Mouse (Mus musculus): ENCODE data around the gene Chrna4. TPM values are rescaled to one million over a fixed set of nuclear protein-coding genes. Genes with fewer than 3 reads are reported as not detected.

Gene Chrna4
- 41.2 and 44.2 TPM in 2 replicates for polyA plus RNA-seq (2014; fragmentation: Nextera tagmentation; extraction: Ambion mirVana)

DNA sequence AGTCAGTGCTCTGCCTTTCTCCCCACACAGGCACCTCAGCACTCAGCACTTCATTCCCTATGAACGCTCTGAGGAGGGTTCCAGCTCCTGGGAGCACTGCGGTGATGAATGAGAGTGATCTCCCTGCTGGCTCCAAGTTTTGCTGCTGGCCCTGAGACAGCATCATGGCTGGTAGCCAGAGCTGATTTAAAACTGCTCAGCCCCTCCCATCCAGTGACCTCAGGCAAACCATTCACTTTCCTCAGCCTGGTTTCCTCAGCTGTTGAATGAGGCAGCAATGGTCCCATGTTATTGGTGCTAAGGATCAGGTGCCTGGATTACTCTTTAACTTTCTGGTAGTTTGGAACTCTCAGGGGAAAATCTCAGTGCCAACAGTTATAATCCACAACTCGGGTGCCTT, at the start of gene Chrna4:
Chrna4 (minus strand) TSS at position 110 of the 400 bp plus-strand sequence.
- Histone ChIP-seq H3K9me3 (ENCODE audit: control insufficient read depth, low read length) (no peaks in the 10 kb centered on the region), H3K27me3 (ENCODE audit: control insufficient read depth, insufficient read depth, low read length) (peaks cover 15% of the 10 kb centered on the region), H3K36me3 (ENCODE audit: control insufficient read depth, insufficient read depth, low read length) (no peaks in the 10 kb centered on the region), H3K4me1 (ENCODE audit: control insufficient read depth, insufficient read depth, low read length) (peaks cover 33% of the 10 kb centered on the region), H3K9ac (ENCODE audit: low read length) (peak within 1 kb of the TSS; percentile 31; the same call in 1 of the 2 replicates), H3K27ac (ENCODE audit: low read depth, low read length) (peak within 1 kb of the TSS; percentile 58), H3K4me2 (no peak within 1 kb of the TSS), H3K4me3 (ENCODE audit: low read depth, low read length) (no peak within 1 kb of the TSS)
- 54% methylated on average over 3 of the region's 3 CpGs for WGBS
- no peak for DNase-seq (ENCODE audit: low spot score, missing footprints)
- no peak for ATAC-seq (ENCODE audit: low FRiP score)

- ATAC-seq (ENCODE audit: low FRiP score) (no peak), DNase-seq (ENCODE audit: low spot score, missing footprints) (peak; percentile 19)
- H3K9ac ChIP-seq (ENCODE audit: low read length): no peak overlapping the region
- no peaks in the 10 kb centered on the region for H3K36me3 ChIP-seq (ENCODE audit: control insufficient read depth, insufficient read depth, low read length)
- no peaks in the 10 kb centered on the region for H3K27me3 ChIP-seq (ENCODE audit: control insufficient read depth, insufficient read depth, low read length)
- H3K9me3 ChIP-seq (ENCODE audit: control insufficient read depth, low read length): no peaks in the 10 kb centered on the region
- no peak overlapping the region for H3K4me3 ChIP-seq (ENCODE audit: low read depth, low read length)
- 81% methylated on average over 3 of the region's 3 CpGs for WGBS
- no peak overlapping the region for H3K4me2 ChIP-seq
- H3K4me1 ChIP-seq (ENCODE audit: control insufficient read depth, insufficient read depth, low read length): no peaks in the 10 kb centered on the region
- H3K27ac ChIP-seq (ENCODE audit: low read depth, low read length): no peak overlapping the region
Observed at GRCm38 (mm10) chr2:181090123-181090522, 46.8 kb upstream of the Chrna4 start.

- no peaks in the 10 kb centered on the region for H3K4me1 ChIP-seq (ENCODE audit: control insufficient read depth, insufficient read depth, low read length)
- 69% methylated on average over 8 of the region's 8 CpGs for WGBS
- DNase-seq (ENCODE audit: low spot score, missing footprints): no peak
- H3K9ac ChIP-seq (ENCODE audit: low read length): no peak overlapping the region
- no peaks in the 10 kb centered on the region for H3K9me3 ChIP-seq (ENCODE audit: control insufficient read depth, low read length)
- H3K4me2 ChIP-seq: no peak overlapping the region
- ATAC-seq (ENCODE audit: low FRiP score): no peak; the same call in 1 of the 2 replicates
- H3K27me3 ChIP-seq (ENCODE audit: control insufficient read depth, insufficient read depth, low read length): no peaks in the 10 kb centered on the region
- no peak overlapping the region for H3K27ac ChIP-seq (ENCODE audit: low read depth, low read length)
- H3K4me3 ChIP-seq (ENCODE audit: low read depth, low read length): no peak overlapping the region
- no peaks in the 10 kb centered on the region for H3K36me3 ChIP-seq (ENCODE audit: control insufficient read depth, insufficient read depth, low read length)
Observed at GRCm38 (mm10) chr2:181084997-181085396, 41.7 kb upstream of the Chrna4 start.

- H3K4me1 ChIP-seq (ENCODE audit: control insufficient read depth, insufficient read depth, low read length): no peaks in the 10 kb centered on the region
- peak; percentile 62 for DNase-seq (ENCODE audit: low spot score, missing footprints)
Observed at GRCm38 (mm10) chr2:181083945-181084344, 40.6 kb upstream of the Chrna4 start.

GRCm38 (mm10) chr2:181080886-181081285, 37.5 kb upstream of the Chrna4 start:
- Histone ChIP-seq H3K9me3 (ENCODE audit: control insufficient read depth, low read length) (no peaks in the 10 kb centered on the region), H3K4me3 (ENCODE audit: low read depth, low read length) (no peak overlapping the region), H3K9ac (ENCODE audit: low read length) (no peak overlapping the region), H3K36me3 (ENCODE audit: control insufficient read depth, insufficient read depth, low read length) (no peaks in the 10 kb centered on the region), H3K27me3 (ENCODE audit: control insufficient read depth, insufficient read depth, low read length) (no peaks in the 10 kb centered on the region), H3K4me2 (no peak overlapping the region), H3K4me1 (ENCODE audit: control insufficient read depth, insufficient read depth, low read length) (no peaks in the 10 kb centered on the region), H3K27ac (ENCODE audit: low read depth, low read length) (no peak overlapping the region)
- WGBS: 70% methylated on average over 5 of the region's 5 CpGs
- ATAC-seq (ENCODE audit: low FRiP score) (no peak), DNase-seq (ENCODE audit: low spot score, missing footprints) (no peak)

More at GRCm38 (mm10) chr2:181083945-181084344, 40.6 kb upstream of the Chrna4 start:
- no peak overlapping the region for H3K4me3 ChIP-seq (ENCODE audit: low read depth, low read length)
- no peaks in the 10 kb centered on the region for H3K36me3 ChIP-seq (ENCODE audit: control insufficient read depth, insufficient read depth, low read length)
- no peaks in the 10 kb centered on the region for H3K9me3 ChIP-seq (ENCODE audit: control insufficient read depth, low read length)
- WGBS: 65% methylated on average over 4 of the region's 4 CpGs
- no peak for ATAC-seq (ENCODE audit: low FRiP score)
- no peak overlapping the region for H3K4me2 ChIP-seq
- H3K9ac ChIP-seq (ENCODE audit: low read length): no peak overlapping the region
- no peaks in the 10 kb centered on the region for H3K27me3 ChIP-seq (ENCODE audit: control insufficient read depth, insufficient read depth, low read length)
- no peak overlapping the region for H3K27ac ChIP-seq (ENCODE audit: low read depth, low read length)

- no peak for DNase-seq (ENCODE audit: low spot score, missing footprints)
- Histone ChIP-seq H3K4me2 (no peak overlapping the region), H3K9ac (ENCODE audit: low read length) (no peak overlapping the region), H3K4me3 (ENCODE audit: low read depth, low read length) (no peak overlapping the region), H3K9me3 (ENCODE audit: control insufficient read depth, low read length) (no peaks in the 10 kb centered on the region), H3K27ac (ENCODE audit: low read depth, low read length) (no peak overlapping the region), H3K27me3 (ENCODE audit: control insufficient read depth, insufficient read depth, low read length) (no peaks in the 10 kb centered on the region), H3K4me1 (ENCODE audit: control insufficient read depth, insufficient read depth, low read length) (no peaks in the 10 kb centered on the region), H3K36me3 (ENCODE audit: control insufficient read depth, insufficient read depth, low read length) (no peaks in the 10 kb centered on the region)
- ATAC-seq (ENCODE audit: low FRiP score): no peak
- 90% methylated on average over 2 of the region's 2 CpGs for whole genome bisulfite sequencing
Observed at GRCm38 (mm10) chr2:181079518-181079917, 36.2 kb upstream of the Chrna4 start.

- no peaks in the 10 kb centered on the region for H3K9me3 ChIP-seq (ENCODE audit: control insufficient read depth, low read length)
- no peak overlapping the region for H3K27ac ChIP-seq (ENCODE audit: low read depth, low read length)
- no peaks in the 10 kb centered on the region for H3K27me3 ChIP-seq (ENCODE audit: control insufficient read depth, insufficient read depth, low read length)
- ATAC-seq (ENCODE audit: low FRiP score): no peak
- no peak overlapping the region for H3K9ac ChIP-seq (ENCODE audit: low read length)
- no peaks in the 10 kb centered on the region for H3K36me3 ChIP-seq (ENCODE audit: control insufficient read depth, insufficient read depth, low read length)
- WGBS: 86% methylated on average over 2 of the region's 2 CpGs
- no peak overlapping the region for H3K4me3 ChIP-seq (ENCODE audit: low read depth, low read length)
- H3K4me2 ChIP-seq: no peak overlapping the region
- DNase-seq (ENCODE audit: low spot score, missing footprints): no peak
- no peaks in the 10 kb centered on the region for H3K4me1 ChIP-seq (ENCODE audit: control insufficient read depth, insufficient read depth, low read length)
Observed at GRCm38 (mm10) chr2:181078908-181079307, 35.6 kb upstream of the Chrna4 start.

- Histone ChIP-seq H3K9me3 (ENCODE audit: control insufficient read depth, low read length) (no peaks in the 10 kb centered on the region), H3K9ac (ENCODE audit: low read length) (no peak overlapping the region), H3K36me3 (ENCODE audit: control insufficient read depth, insufficient read depth, low read length) (no peaks in the 10 kb centered on the region), H3K4me2 (no peak overlapping the region), H3K4me3 (ENCODE audit: low read depth, low read length) (no peak overlapping the region), H3K27ac (ENCODE audit: low read depth, low read length) (no peak overlapping the region), H3K4me1 (ENCODE audit: control insufficient read depth, insufficient read depth, low read length) (no peaks in the 10 kb centered on the region), H3K27me3 (ENCODE audit: control insufficient read depth, insufficient read depth, low read length) (no peaks in the 10 kb centered on the region)
- WGBS: 87% methylated on average over 12 of the region's 12 CpGs
- no peak for ATAC-seq (ENCODE audit: low FRiP score)
- peak; percentile 44 for DNase-seq (ENCODE audit: low spot score, missing footprints)
Observed at GRCm38 (mm10) chr2:181075501-181075900, 32.2 kb upstream of the Chrna4 start.

- WGBS: 8% methylated on average over 1 of the region's 1 CpGs
- H3K9me3 ChIP-seq (ENCODE audit: control insufficient read depth, low read length): no peaks in the 10 kb centered on the region
- H3K4me1 ChIP-seq (ENCODE audit: control insufficient read depth, insufficient read depth, low read length): no peaks in the 10 kb centered on the region
- H3K27me3 ChIP-seq (ENCODE audit: control insufficient read depth, insufficient read depth, low read length): no peaks in the 10 kb centered on the region
- no peak overlapping the region for H3K4me3 ChIP-seq (ENCODE audit: low read depth, low read length)
- DNase-seq (ENCODE audit: low spot score, missing footprints): no peak
- H3K27ac ChIP-seq (ENCODE audit: low read depth, low read length): no peak overlapping the region
- H3K36me3 ChIP-seq (ENCODE audit: control insufficient read depth, insufficient read depth, low read length): no peaks in the 10 kb centered on the region
- no peak overlapping the region for H3K9ac ChIP-seq (ENCODE audit: low read length)
- no peak overlapping the region for H3K4me2 ChIP-seq
- peak; percentile 54; the same call in 1 of the 2 replicates for ATAC-seq (ENCODE audit: low FRiP score)
Observed at GRCm38 (mm10) chr2:181072403-181072714, 29.0 kb upstream of the Chrna4 start.
